Mouse (Mus musculus): ENCODE results near the gene Dmxl2. TPM values are rescaled to one million over a fixed set of nuclear protein-coding genes. Genes with fewer than 3 reads are reported as not detected.

Gene Dmxl2
- polyA plus RNA-seq, 1 experiment from 2014 or later = 1.8 TPM

GRCm38 (mm10) chr9:54538684-54539083 lies 37.3 kb upstream of the Dmxl2 start, which contains the start of gene Sh2d7:
Sh2d7 (plus strand) TSS chr9:54538984.
- Histone ChIP-seq H3K9ac (ENCODE audit: low read length) (no peak within 1 kb of the TSS), H3K36me3 (ENCODE audit: control insufficient read depth, insufficient read depth, low read length) (no peaks in the 10 kb centered on the region), H3K27me3 (ENCODE audit: control insufficient read depth, insufficient read depth, low read length) (no peaks in the 10 kb centered on the region), H3K9me3 (ENCODE audit: control insufficient read depth, low read length) (no peaks in the 10 kb centered on the region), H3K4me1 (replicated peaks; ENCODE audit: control insufficient read depth, insufficient read depth) (no peaks in the 10 kb centered on the region), H3K27ac (replicated peaks) (no peak within 1 kb of the TSS), H3K4me3 (ENCODE audit: low read depth, low read length) (no peak within 1 kb of the TSS), H3K4me2 (replicated peaks; ENCODE audit: low read depth) (no peak within 1 kb of the TSS)
- WGBS = 93% methylated on average over 14 of the region's 14 CpGs
- TF ChIP-seq CTCF (IDR thresholded peaks at IDR 0.05; ENCODE audit: low read depth) = no peak
- ATAC-seq (ENCODE audit: low FRiP score, low TSS enrichment) (no peak), DNase-seq (ENCODE audit: low spot score) (no peak)

DNA sequence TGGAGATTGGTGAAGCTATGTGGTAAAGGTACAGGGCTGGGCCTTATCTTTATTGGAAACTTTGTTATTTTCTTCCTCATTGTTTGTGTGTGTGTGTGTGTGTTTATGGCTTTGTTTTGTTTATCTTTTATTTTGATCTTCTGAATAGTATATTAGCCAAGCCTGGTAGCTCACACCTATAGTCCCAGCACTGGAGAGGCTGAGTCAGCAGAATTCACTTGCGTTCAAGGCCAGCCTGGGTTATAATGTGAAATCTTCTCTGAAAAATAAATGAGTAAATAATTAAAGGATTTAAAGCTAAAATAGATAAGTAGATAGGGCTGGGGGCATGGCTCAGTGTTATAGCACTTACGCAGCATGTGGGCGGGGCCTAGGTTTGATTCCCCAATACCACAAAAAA lies 36.8 kb upstream of the Dmxl2 start:
- Histone ChIP-seq H3K36me3 (ENCODE audit: control insufficient read depth, insufficient read depth, low read length) (no peaks in the 10 kb centered on the region), H3K9me3 (ENCODE audit: control insufficient read depth, low read length) (no peaks in the 10 kb centered on the region), H3K4me1 (replicated peaks; ENCODE audit: control insufficient read depth, insufficient read depth) (no peaks in the 10 kb centered on the region), H3K4me3 (ENCODE audit: low read depth, low read length) (no peak overlapping the region), H3K9ac (ENCODE audit: low read length) (no peak overlapping the region), H3K27me3 (ENCODE audit: control insufficient read depth, insufficient read depth, low read length) (no peaks in the 10 kb centered on the region), H3K4me2 (replicated peaks; ENCODE audit: low read depth) (no peak overlapping the region), H3K27ac (replicated peaks) (no peak overlapping the region)
- DNase-seq (ENCODE audit: low spot score) (no peak), ATAC-seq (ENCODE audit: low FRiP score, low TSS enrichment) (no peak)
- 95% methylated on average over 3 of the region's 3 CpGs for WGBS
- no peak for TF ChIP-seq CTCF (IDR thresholded peaks at IDR 0.05; ENCODE audit: low read depth)

DNA sequence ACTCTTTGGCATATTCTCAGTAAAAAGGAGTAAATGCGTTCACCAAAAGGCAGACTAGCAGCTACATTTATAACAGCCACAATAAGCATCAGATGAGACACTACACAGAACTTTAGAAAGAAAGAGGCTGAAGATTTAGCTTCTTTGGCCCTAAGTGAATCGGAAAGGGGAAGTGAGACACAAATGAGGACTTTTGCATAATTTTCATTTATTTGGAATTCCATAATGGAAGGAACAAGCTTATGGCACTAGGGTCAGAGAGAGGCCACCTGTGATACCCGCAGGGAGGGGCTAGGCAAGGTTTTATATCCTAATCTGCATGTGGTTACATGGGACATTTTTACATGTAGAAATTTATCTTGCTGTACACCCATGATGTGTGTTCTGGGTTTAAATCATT lies 36.1 kb upstream of the Dmxl2 start:
- Histone ChIP-seq H3K4me2 (replicated peaks; ENCODE audit: low read depth) (no peak overlapping the region), H3K27me3 (ENCODE audit: control insufficient read depth, insufficient read depth, low read length) (no peaks in the 10 kb centered on the region), H3K4me1 (replicated peaks; ENCODE audit: control insufficient read depth, insufficient read depth) (no peaks in the 10 kb centered on the region), H3K9ac (ENCODE audit: low read length) (no peak overlapping the region), H3K9me3 (ENCODE audit: control insufficient read depth, low read length) (no peaks in the 10 kb centered on the region), H3K4me3 (ENCODE audit: low read depth, low read length) (no peak overlapping the region), H3K36me3 (ENCODE audit: control insufficient read depth, insufficient read depth, low read length) (no peaks in the 10 kb centered on the region), H3K27ac (replicated peaks) (no peak overlapping the region)
- DNase-seq (ENCODE audit: low spot score) (no peak), ATAC-seq (ENCODE audit: low FRiP score, low TSS enrichment) (no peak)
- WGBS = 71% methylated on average over 3 of the region's 3 CpGs
- no peak for TF ChIP-seq EP300 (optimal IDR thresholded peaks at IDR 0.05)
- no peak for TF ChIP-seq CTCF (IDR thresholded peaks at IDR 0.05; ENCODE audit: low read depth)

- Histone ChIP-seq H3K4me2 (replicated peaks; ENCODE audit: low read depth) (no peak overlapping the region), H3K4me3 (ENCODE audit: low read depth, low read length) (no peak overlapping the region), H3K9ac (ENCODE audit: low read length) (no peak overlapping the region), H3K36me3 (ENCODE audit: control insufficient read depth, insufficient read depth, low read length) (no peaks in the 10 kb centered on the region), H3K27ac (replicated peaks) (no peak overlapping the region), H3K27me3 (ENCODE audit: control insufficient read depth, insufficient read depth, low read length) (no peaks in the 10 kb centered on the region), H3K9me3 (ENCODE audit: control insufficient read depth, low read length) (no peaks in the 10 kb centered on the region), H3K4me1 (replicated peaks; ENCODE audit: control insufficient read depth, insufficient read depth) (no peaks in the 10 kb centered on the region)
- WGBS = 31% methylated on average over 4 of the region's 4 CpGs
- TF ChIP-seq CTCF (IDR thresholded peaks at IDR 0.05; ENCODE audit: low read depth) = no peak
- TF ChIP-seq EP300 (optimal IDR thresholded peaks at IDR 0.05) = no peak
- no peak for DNase-seq (ENCODE audit: low spot score)
- no peak for ATAC-seq (ENCODE audit: low FRiP score, low TSS enrichment)
Measured at GRCm38 (mm10) chr9:54537030-54537429, 35.6 kb upstream of the Dmxl2 start.

DNA sequence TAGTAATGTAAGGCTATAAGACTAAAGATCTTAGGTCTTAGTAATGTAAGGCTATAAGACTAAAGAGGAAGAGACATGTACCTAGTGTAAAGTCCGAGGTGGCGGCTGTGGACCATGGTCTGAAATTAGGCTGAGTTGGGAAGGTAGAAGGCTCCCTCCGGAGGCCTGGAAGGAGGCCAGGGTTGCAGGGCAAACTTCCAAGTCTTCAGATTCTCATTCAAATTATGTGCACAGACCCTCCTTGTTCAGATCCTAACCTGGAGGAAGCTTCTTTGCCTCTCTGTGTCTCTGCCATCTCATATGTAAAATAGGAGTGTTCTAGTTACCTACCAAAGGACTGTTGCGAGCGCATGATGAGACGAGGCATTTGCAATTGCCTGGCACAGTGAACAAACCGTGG lies 34.8 kb upstream of the Dmxl2 start:
- Histone ChIP-seq H3K4me2 (replicated peaks; ENCODE audit: low read depth) (no peak overlapping the region), H3K4me1 (replicated peaks; ENCODE audit: control insufficient read depth, insufficient read depth) (no peaks in the 10 kb centered on the region), H3K36me3 (ENCODE audit: control insufficient read depth, insufficient read depth, low read length) (no peaks in the 10 kb centered on the region), H3K27me3 (ENCODE audit: control insufficient read depth, insufficient read depth, low read length) (no peaks in the 10 kb centered on the region), H3K9me3 (ENCODE audit: control insufficient read depth, low read length) (no peaks in the 10 kb centered on the region), H3K4me3 (ENCODE audit: low read depth, low read length) (no peak overlapping the region), H3K9ac (ENCODE audit: low read length) (no peak overlapping the region), H3K27ac (replicated peaks) (no peak overlapping the region)
- no peak for TF ChIP-seq EP300 (optimal IDR thresholded peaks at IDR 0.05)
- no peak for TF ChIP-seq CTCF (IDR thresholded peaks at IDR 0.05; ENCODE audit: low read depth)
- WGBS = 79% methylated on average over 7 of the region's 7 CpGs
- ATAC-seq (ENCODE audit: low FRiP score, low TSS enrichment) (no peak), DNase-seq (ENCODE audit: low spot score) (no peak)

- Histone ChIP-seq H3K4me2 (replicated peaks; ENCODE audit: low read depth) (no peak overlapping the region), H3K36me3 (ENCODE audit: control insufficient read depth, insufficient read depth, low read length) (no peaks in the 10 kb centered on the region), H3K27me3 (ENCODE audit: control insufficient read depth, insufficient read depth, low read length) (no peaks in the 10 kb centered on the region), H3K27ac (replicated peaks) (no peak overlapping the region), H3K4me3 (ENCODE audit: low read depth, low read length) (no peak overlapping the region), H3K9me3 (ENCODE audit: control insufficient read depth, low read length) (no peaks in the 10 kb centered on the region), H3K4me1 (replicated peaks; ENCODE audit: control insufficient read depth, insufficient read depth) (no peaks in the 10 kb centered on the region), H3K9ac (ENCODE audit: low read length) (no peak overlapping the region)
- no peak for ATAC-seq (ENCODE audit: low FRiP score, low TSS enrichment)
- no peak for DNase-seq (ENCODE audit: low spot score)
- TF ChIP-seq EP300 (optimal IDR thresholded peaks at IDR 0.05) (no peak), CTCF (IDR thresholded peaks at IDR 0.05; ENCODE audit: low read depth) (no peak)
- 72% methylated on average over 5 of the region's 5 CpGs for WGBS
Measured at GRCm38 (mm10) chr9:54533975-54534374, 32.5 kb upstream of the Dmxl2 start.

Data from stomach, postnatal 0 days (tissue).